Mouse (Mus musculus) hindbrain, embryonic 12.5 days (tissue): ENCODE results near the gene Rasal2. TPM values are rescaled to one million over a fixed set of nuclear protein-coding genes. Genes with fewer than 3 reads are reported as not detected.

ENCODE experiments used
- ATAC-seq: fragments of 200-750 bp; cut with Nextera tagmentation; 2 replicates; pipeline ENCODE4 v1.8.0; 2017; ENCODE audit warnings: moderate TSS enrichment; ENCODE audit not compliant: low FRiP score
- H3K27ac ChIP-seq: fragments of 300-500 bp; sonication (generic); 2 replicates; pipeline ENCODE4 v1.5.1; 2016; ENCODE audit warnings: mild to moderate bottlenecking
- H3K27me3 ChIP-seq: fragments of 300-500 bp; sonication (generic); 2 replicates; pipeline ENCODE4 v1.6.1; 2016; ENCODE audit warnings: mild to moderate bottlenecking
- H3K36me3 ChIP-seq: fragments of 300-500 bp; sonication (generic); 2 replicates; pipeline ENCODE4 v1.6.1; 2016; ENCODE audit warnings: mild to moderate bottlenecking
- H3K4me1 ChIP-seq: fragments of 300-500 bp; sonication (generic); 2 replicates; pipeline ENCODE4 v1.6.1; 2016
- H3K4me2 ChIP-seq: fragments of 300-500 bp; sonication (generic); replicated peaks from 2 replicates; pipeline ENCODE4 v1.6.1; 2016; ENCODE audit warnings: mild to moderate bottlenecking
- H3K4me3 ChIP-seq: fragments of 300-500 bp; sonication (generic); 2 replicates; pipeline ENCODE4 v1.5.1; 2016; ENCODE audit warnings: mild to moderate bottlenecking
- H3K9ac ChIP-seq: fragments of 300-500 bp; sonication (generic); 2 replicates; pipeline ENCODE4 v1.6.1; 2016; ENCODE audit warnings: mild to moderate bottlenecking, moderate library complexity
- H3K9me3 ChIP-seq: fragments of 300-500 bp; sonication (generic); replicated peaks from 2 replicates; pipeline ENCODE4 v1.6.1; 2016; ENCODE audit warnings: mild to moderate bottlenecking
- WGBS: fragments of 180-500 bp; shearing (Covaris S2); methylation state at CpG from one replicate; pipeline ENCODE4 v1.1.7; 2016; 5-methylcytosine and 5-hydroxymethylcytosine counted together
- polyA plus RNA-seq: library from polyadenylated mRNA; unstranded; fragments of >200 nt; fragmentation: Nextera tagmentation; extraction: Ambion mirVana; gene quantifications from 2 replicates; pipeline ENCODE4 v1.2.1, GENCODE M21; 2016

Rasal2 gene
- polyA plus RNA-seq, 1 experiment from 2014 or later = 36.1 TPM

GRCm38 (mm10) chr1:157225013-157225412 is 187.4 kb downstream of the Rasal2 start:
- 94% methylated on average over 6 of the region's 6 CpGs for WGBS
- H3K4me2 ChIP-seq = no peak overlapping the region
- no peak overlapping the region for H3K4me3 ChIP-seq
- H3K36me3 ChIP-seq = no peaks in the 10 kb centered on the region
- no peak overlapping the region for H3K27ac ChIP-seq
- no peak overlapping the region for H3K9ac ChIP-seq
- H3K27me3 ChIP-seq = no peaks in the 10 kb centered on the region
- no peaks in the 10 kb centered on the region for H3K4me1 ChIP-seq
- H3K9me3 ChIP-seq = no peaks in the 10 kb centered on the region
- no peak for ATAC-seq

- no peak for ATAC-seq
- no peaks in the 10 kb centered on the region for H3K27me3 ChIP-seq
- no peak overlapping the region for H3K4me3 ChIP-seq
- no peaks in the 10 kb centered on the region for H3K4me1 ChIP-seq
- H3K36me3 ChIP-seq = peaks cover 4% of the 10 kb centered on the region; the same call in 1 of the 2 replicates
- H3K27ac ChIP-seq = no peak overlapping the region
- no peak overlapping the region for H3K9ac ChIP-seq
- H3K9me3 ChIP-seq = no peaks in the 10 kb centered on the region
- no peak overlapping the region for H3K4me2 ChIP-seq
- 93% methylated on average over 3 of the region's 3 CpGs for WGBS
These were observed 191.5 kb downstream of the Rasal2 start for GRCm38 (mm10) chr1:157220910-157221309.

GRCm38 (mm10) chr1:157220466-157220865 is 191.9 kb downstream of the Rasal2 start:
- H3K9me3 ChIP-seq = no peaks in the 10 kb centered on the region
- ATAC-seq = no peak
- no peak overlapping the region for H3K4me2 ChIP-seq
- no peak overlapping the region for H3K4me3 ChIP-seq
- H3K4me1 ChIP-seq = no peaks in the 10 kb centered on the region
- H3K36me3 ChIP-seq = peaks cover 4% of the 10 kb centered on the region; the same call in 1 of the 2 replicates
- 97% methylated on average over 1 of the region's 1 CpGs for WGBS
- H3K9ac ChIP-seq = no peak overlapping the region
- no peaks in the 10 kb centered on the region for H3K27me3 ChIP-seq
- H3K27ac ChIP-seq = no peak overlapping the region

- Histone ChIP-seq H3K4me1 (no peaks in the 10 kb centered on the region), H3K27me3 (no peaks in the 10 kb centered on the region), H3K27ac (no peak overlapping the region), H3K36me3 (no peaks in the 10 kb centered on the region), H3K9me3 (peaks cover 4% of the 10 kb centered on the region; the same call in 1 of the 2 replicates), H3K4me2 (no peak overlapping the region), H3K9ac (no peak overlapping the region), H3K4me3 (no peak overlapping the region)
- no peak for ATAC-seq
- 36% methylated on average over 1 of the region's 1 CpGs for WGBS
These were observed 203.6 kb downstream of the Rasal2 start for GRCm38 (mm10) chr1:157208754-157209153.

- H3K4me3 ChIP-seq = no peak overlapping the region
- H3K4me1 ChIP-seq = no peaks in the 10 kb centered on the region
- H3K27me3 ChIP-seq = no peaks in the 10 kb centered on the region
- ATAC-seq = no peak
- no peak overlapping the region for H3K27ac ChIP-seq
- H3K9ac ChIP-seq = no peak overlapping the region
- 69% methylated on average over 4 of the region's 4 CpGs for WGBS
- H3K9me3 ChIP-seq = no peaks in the 10 kb centered on the region
- H3K36me3 ChIP-seq = no peaks in the 10 kb centered on the region
- no peak overlapping the region for H3K4me2 ChIP-seq
These were observed 206.7 kb downstream of the Rasal2 start for GRCm38 (mm10) chr1:157205685-157206084.

- ATAC-seq = no peak
- 70% methylated on average over 3 of the region's 3 CpGs for WGBS
These were observed 229.4 kb downstream of the Rasal2 start for GRCm38 (mm10) chr1:157183043-157183442.

GRCm38 (mm10) chr1:157182431-157182830 is 230.0 kb downstream of the Rasal2 start:
- H3K36me3 ChIP-seq = no peaks in the 10 kb centered on the region
- H3K4me1 ChIP-seq = peaks cover 10% of the 10 kb centered on the region
- no peak overlapping the region for H3K4me3 ChIP-seq
- H3K9me3 ChIP-seq = no peaks in the 10 kb centered on the region
- ATAC-seq = no peak
- no peaks in the 10 kb centered on the region for H3K27me3 ChIP-seq
- H3K9ac ChIP-seq = no peak overlapping the region
- H3K4me2 ChIP-seq = no peak overlapping the region
- no peak overlapping the region for H3K27ac ChIP-seq
- 48% methylated on average over 5 of the region's 5 CpGs for WGBS

More at GRCm38 (mm10) chr1:157183043-157183442, 229.4 kb downstream of the Rasal2 start:
- Histone ChIP-seq H3K27me3 (no peaks in the 10 kb centered on the region), H3K27ac (no peak overlapping the region), H3K36me3 (no peaks in the 10 kb centered on the region), H3K4me1 (peaks cover 10% of the 10 kb centered on the region), H3K9ac (no peak overlapping the region), H3K9me3 (no peaks in the 10 kb centered on the region), H3K4me3 (no peak overlapping the region), H3K4me2 (no peak overlapping the region)

GRCm38 (mm10) chr1:157181081-157181480 is 231.3 kb downstream of the Rasal2 start:
- Histone ChIP-seq H3K27ac (peak overlapping the region; percentile 12; the same call in 1 of the 2 replicates), H3K27me3 (no peaks in the 10 kb centered on the region), H3K4me3 (no peak overlapping the region), H3K36me3 (no peaks in the 10 kb centered on the region), H3K9ac (0 out of 2 replicates have a peak overlapping the region, but pooled peaks have one; percentile 24), H3K9me3 (no peaks in the 10 kb centered on the region), H3K4me2 (no peak overlapping the region), H3K4me1 (peaks cover 10% of the 10 kb centered on the region)
- ATAC-seq = no peak

- no peak overlapping the region for H3K4me3 ChIP-seq
These were observed 233.2 kb downstream of the Rasal2 start for GRCm38 (mm10) chr1:157178988-157179764.

GRCm38 (mm10) chr1:157169292-157169691 is 243.1 kb downstream of the Rasal2 start:
- Histone ChIP-seq H3K9ac (no peak overlapping the region), H3K27me3 (no peaks in the 10 kb centered on the region), H3K27ac (no peak overlapping the region), H3K4me1 (no peaks in the 10 kb centered on the region), H3K4me3 (no peak overlapping the region), H3K36me3 (0 out of 2 replicates have a peak, but pooled peaks cover 7% of the 10 kb centered on the region), H3K9me3 (no peaks in the 10 kb centered on the region), H3K4me2 (no peak overlapping the region)
- no peak for ATAC-seq
- WGBS = 91% methylated on average over 8 of the region's 8 CpGs

More at GRCm38 (mm10) chr1:157178988-157179764, 233.2 kb downstream of the Rasal2 start:
- Histone ChIP-seq H3K4me1 (peaks cover 10% of the 10 kb centered on the region), H3K9me3 (no peaks in the 10 kb centered on the region), H3K27ac (no peak overlapping the region), H3K36me3 (peaks cover 14% of the 10 kb centered on the region; the same call in 1 of the 2 replicates), H3K4me2 (peak overlapping the region; percentile 34), H3K27me3 (no peaks in the 10 kb centered on the region), H3K9ac (no peak overlapping the region)
- WGBS = 42% methylated on average over 9 of the region's 9 CpGs
- no peak for ATAC-seq

- H3K36me3 ChIP-seq = 0 out of 2 replicates have a peak, but pooled peaks cover 7% of the 10 kb centered on the region
- no peak overlapping the region for H3K27ac ChIP-seq
- H3K4me2 ChIP-seq = no peak overlapping the region
- no peak for ATAC-seq
- no peak overlapping the region for H3K9ac ChIP-seq
- no peaks in the 10 kb centered on the region for H3K27me3 ChIP-seq
- 90% methylated on average over 7 of the region's 7 CpGs for WGBS
- no peaks in the 10 kb centered on the region for H3K4me1 ChIP-seq
- no peak overlapping the region for H3K4me3 ChIP-seq
- no peaks in the 10 kb centered on the region for H3K9me3 ChIP-seq
These were observed 243.5 kb downstream of the Rasal2 start for GRCm38 (mm10) chr1:157168891-157169290.

- Histone ChIP-seq H3K9me3 (no peaks in the 10 kb centered on the region), H3K4me2 (no peak overlapping the region), H3K4me3 (no peak overlapping the region), H3K4me1 (no peaks in the 10 kb centered on the region), H3K9ac (no peak overlapping the region), H3K27ac (no peak overlapping the region), H3K36me3 (peaks cover 20% of the 10 kb centered on the region), H3K27me3 (no peaks in the 10 kb centered on the region)
- no peak for ATAC-seq
These were observed 258.6 kb downstream of the Rasal2 start for GRCm38 (mm10) chr1:157153781-157154180.

- no peak overlapping the region for H3K9ac ChIP-seq
- no peak overlapping the region for H3K27ac ChIP-seq
- no peaks in the 10 kb centered on the region for H3K4me1 ChIP-seq
- 88% methylated on average over 1 of the region's 1 CpGs for WGBS
- H3K27me3 ChIP-seq = no peaks in the 10 kb centered on the region
- H3K4me2 ChIP-seq = no peak overlapping the region
- H3K36me3 ChIP-seq = peaks cover 13% of the 10 kb centered on the region
- H3K4me3 ChIP-seq = no peak overlapping the region
- no peaks in the 10 kb centered on the region for H3K9me3 ChIP-seq
- no peak for ATAC-seq
These were observed 262.3 kb downstream of the Rasal2 start for GRCm38 (mm10) chr1:157150107-157150506.
